Mouse (Mus musculus) bone marrow, adult 2 months (tissue): ENCODE results near the gene Hsd17b1. TPM values are rescaled to one million over a fixed set of nuclear protein-coding genes. Genes with fewer than 3 reads are reported as not detected.

Experiments used
- H3K27ac ChIP-seq: fragments of 200-500 bp; 2 replicates; pipeline ENCODE4 v1.5.1; 2012; ENCODE audit warnings: low read depth, mild to moderate bottlenecking, control low read depth, inconsistent platforms, low read length; ENCODE audit not compliant: control insufficient read depth, poor library complexity, insufficient read depth
- H3K4me1 ChIP-seq: fragments of 200-500 bp; 2 replicates; pipeline ENCODE4 v1.6.1; 2011; ENCODE audit warnings: low read length; ENCODE audit not compliant: control insufficient read depth, insufficient read depth
- H3K4me3 ChIP-seq: fragments of 200-500 bp; replicated peaks from 2 replicates; pipeline ENCODE3; 2011; ENCODE audit warnings: mild to moderate bottlenecking, low read depth, low read length, control low read depth; ENCODE audit not compliant: control insufficient read depth
- CTCF ChIP-seq: fragments of 200-500 bp; IDR thresholded peaks from 2 replicates; pipeline ENCODE4 v1.5.1; 2011; ENCODE audit warnings: low read length, control low read depth; ENCODE audit not compliant: control insufficient read depth, insufficient read depth
- POLR2A ChIP-seq: fragments of 200-500 bp; IDR thresholded peaks from 2 replicates; pipeline ENCODE4 v1.6.1; 2011; ENCODE audit warnings: low read depth, mild to moderate bottlenecking, control low read depth, low read length, borderline replicate concordance; ENCODE audit not compliant: control insufficient read depth
- WGBS: fragments of 180-500 bp; shearing (Covaris S2); methylation state at CpG from one replicate; pipeline ENCODE4 v1.1.7; 2018; 5-methylcytosine and 5-hydroxymethylcytosine counted together
- polyA plus RNA-seq: library from polyadenylated mRNA; stranded (reverse); fragments of >200 nt; gene quantifications from 2 replicates; pipeline ENCODE4 v1.2.4, GENCODE M21; 2011; ENCODE audit warnings: low replicate concordance; ENCODE audit not compliant: missing spikeins, insufficient read depth, insufficient read length

Hsd17b1 gene
- polyA plus RNA-seq, 1 experiment: 2.3 TPM

- TF ChIP-seq POLR2A (no peak), CTCF (no peak)
- no peaks in the 10 kb centered on the region for H3K4me1 ChIP-seq
- no peak overlapping the region for H3K27ac ChIP-seq
Observed at GRCm38 (mm10) chr11:101070987-101071386, 7.2 kb upstream of the Hsd17b1 start.

GRCm38 (mm10) chr11:101071810-101072428 lies 6.3 kb upstream of the Hsd17b1 start:
- no peaks in the 10 kb centered on the region for H3K4me1 ChIP-seq
- WGBS: 87% methylated on average over 14 of the region's 14 CpGs
- TF ChIP-seq POLR2A (no peak), CTCF (no peak)
- H3K4me3 ChIP-seq: no peak overlapping the region
- no peak overlapping the region for H3K27ac ChIP-seq

More at GRCm38 (mm10) chr11:101070987-101071386, 7.2 kb upstream of the Hsd17b1 start:
- no peak overlapping the region for H3K4me3 ChIP-seq
- WGBS: 81% methylated on average over 6 of the region's 6 CpGs

DNA sequence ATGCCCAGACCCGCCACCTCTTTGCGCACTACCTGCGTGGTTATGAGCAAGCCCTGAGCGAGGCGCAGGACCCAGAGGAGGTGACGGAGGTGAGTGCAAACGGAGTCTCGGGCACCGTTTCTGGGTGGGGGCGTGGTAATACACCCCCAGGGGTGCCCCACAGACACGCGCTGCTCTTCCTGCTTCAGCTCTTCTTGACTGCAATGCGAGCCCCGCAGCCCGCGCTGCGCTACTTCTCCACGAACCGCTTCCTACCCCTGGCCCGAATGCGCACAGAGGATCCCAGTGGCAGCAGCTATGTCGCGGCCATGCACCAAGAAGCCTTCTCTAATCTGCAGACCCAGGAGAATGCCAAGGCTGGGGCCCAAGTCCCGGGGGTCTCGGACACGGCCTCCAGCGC lies 1.5 kb downstream of the Hsd17b1 start:
- H3K4me1 ChIP-seq: peaks cover 2% of the 10 kb centered on the region
- H3K27ac ChIP-seq: no peak overlapping the region
- TF ChIP-seq POLR2A: no peak
- no peak for TF ChIP-seq CTCF
- H3K4me3 ChIP-seq: peak overlapping the region; percentile 33
- 4% methylated on average over 27 of the region's 27 CpGs for WGBS

DNA sequence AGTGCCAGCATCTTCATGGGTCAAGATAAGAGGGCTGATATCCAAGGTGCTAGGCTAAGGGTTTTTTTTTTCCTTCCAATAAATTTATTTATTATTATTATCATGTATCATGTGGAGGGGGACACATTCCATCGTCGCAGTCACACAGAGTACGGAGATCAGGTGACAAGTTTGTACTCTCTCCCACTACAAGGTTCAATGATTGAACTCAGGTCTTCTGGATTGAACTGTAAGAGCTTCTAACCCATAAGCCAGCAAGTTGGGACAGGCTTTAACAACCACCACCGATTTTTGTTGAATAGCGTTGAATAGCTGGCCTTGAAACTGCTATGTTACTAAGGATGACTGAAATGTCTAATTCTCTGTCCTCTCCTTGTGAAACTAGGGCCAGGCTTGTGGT lies 2.2 kb downstream of the Hsd17b1 start:
- WGBS: 86% methylated on average over 5 of the region's 5 CpGs
- Histone ChIP-seq H3K27ac (no peak overlapping the region), H3K4me1 (peaks cover 2% of the 10 kb centered on the region), H3K4me3 (no peak overlapping the region)
- no peak for TF ChIP-seq CTCF
- TF ChIP-seq POLR2A: no peak

- Histone ChIP-seq H3K4me3 (peak overlapping the region; percentile 53), H3K27ac (peak overlapping the region; percentile 75), H3K4me1 (peaks cover 4% of the 10 kb centered on the region)
- WGBS: 11% methylated on average over 10 of the region's 10 CpGs
- TF ChIP-seq POLR2A (no peak), CTCF (no peak)
Observed at GRCm38 (mm10) chr11:101081659-101082058, 3.4 kb downstream of the Hsd17b1 start.

- no peak for TF ChIP-seq CTCF
- TF ChIP-seq POLR2A: peak; percentile 81; the same call in 1 of the 2 replicates
- Histone ChIP-seq H3K27ac (peak within 1 kb of the TSS; percentile 82), H3K4me3 (peak within 1 kb of the TSS; percentile 81), H3K4me1 (peaks cover 6% of the 10 kb centered on the region)
- WGBS: under 1% methylated on average over 51 of the region's 51 CpGs
Observed at GRCm38 (mm10) chr11:101082208-101083082, 4.2 kb downstream of the Hsd17b1 start, which contains the start of gene Coasy. TSS of gene Coasy (plus strand) at chr11:101082565.

DNA sequence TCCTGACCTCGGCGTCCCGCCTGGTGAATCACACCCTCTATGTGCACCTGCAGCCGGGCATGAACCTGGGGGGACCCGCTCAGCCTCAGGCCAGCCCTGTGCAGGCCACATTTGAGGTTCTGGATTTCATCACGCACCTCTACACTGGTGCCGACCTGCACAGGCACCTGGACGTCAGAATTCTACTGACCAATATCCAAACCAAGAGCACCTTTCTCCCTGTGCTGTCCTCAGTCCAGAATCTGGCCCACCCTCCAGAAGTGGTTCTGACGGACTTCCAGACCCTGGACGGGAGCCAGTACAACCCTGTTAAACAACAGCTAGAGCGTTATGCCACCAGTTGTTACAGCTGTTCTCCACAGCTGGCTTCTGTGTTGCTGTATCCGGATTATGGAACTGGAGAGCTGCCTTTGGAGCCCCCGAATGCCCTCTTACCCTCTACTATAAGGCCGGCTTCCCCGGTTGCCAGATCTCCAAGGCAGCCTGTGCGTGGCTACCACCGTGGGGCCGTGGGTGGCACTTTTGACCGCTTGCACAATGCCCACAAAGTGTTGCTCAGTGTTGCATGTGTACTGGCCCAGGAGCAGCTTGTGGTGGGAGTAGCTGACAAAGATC lies 5.0 kb downstream of the Hsd17b1 start:
- Histone ChIP-seq H3K4me3 (peak overlapping the region; percentile 77), H3K27ac (peak overlapping the region; percentile 82), H3K4me1 (peaks cover 10% of the 10 kb centered on the region)
- no peak for TF ChIP-seq CTCF
- no peak for TF ChIP-seq POLR2A
- 24% methylated on average over 19 of the region's 19 CpGs for WGBS

DNA sequence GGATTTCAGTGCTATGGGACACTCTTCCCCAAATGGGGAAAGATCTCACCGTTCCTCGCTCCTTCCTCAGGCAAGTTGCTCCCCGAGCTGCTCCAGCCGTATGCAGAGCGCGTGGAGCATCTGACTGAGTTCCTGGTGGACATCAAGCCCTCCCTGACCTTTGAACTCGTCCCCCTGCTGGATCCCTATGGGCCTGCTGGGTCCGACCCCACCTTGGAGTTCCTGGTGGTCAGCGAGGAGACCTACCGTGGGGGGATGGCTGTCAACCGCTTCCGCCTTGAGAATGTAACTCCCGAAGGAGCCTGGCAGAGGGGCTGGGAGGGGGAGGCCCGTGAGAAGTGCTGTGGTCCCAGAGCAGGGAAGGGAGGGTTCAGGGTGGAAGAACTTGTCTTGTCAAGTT lies 6.0 kb downstream of the Hsd17b1 start:
- TF ChIP-seq CTCF: no peak
- TF ChIP-seq POLR2A: no peak
- no peak overlapping the region for H3K4me3 ChIP-seq
- WGBS: 87% methylated on average over 14 of the region's 14 CpGs
- peaks cover 9% of the 10 kb centered on the region for H3K4me1 ChIP-seq
- H3K27ac ChIP-seq: no peak overlapping the region
